In genomic region chr5:51937320-51937719, GRCm38 (mm10) we compare ENCODE assay signal across 22 mouse cellular contexts.
DNase-seq lines count a peak whose midpoint lies in the region; ATAC-seq and TF ChIP-seq lines count a peak whose summit lies in the region.
"Had no signal": no experiment of that assay in that cellular context is flagged by ENCODE, and none has a peak within 500 bp of the region (broad histone marks: within the 10 kb centered on the region; RNA-seq: fewer than 3 reads in every experiment).

No protein-coding gene starts in this region.

- no peak for TF ChIP-seq RAD21 in MEL (IDR thresholded peaks at IDR 0.05; ENCODE audit: low read depth, low read length)

- H3K27me3 ChIP-seq in heart, embryonic 12.5 days (replicated peaks) = no peaks in the 10 kb centered on the region
- no peaks in the 10 kb centered on the region for H3K27me3 ChIP-seq in midbrain, embryonic 11.5 days (ENCODE audit: control insufficient read depth, insufficient read depth, low read length)
- no peaks in the 10 kb centered on the region for H3K27me3 ChIP-seq in midbrain, embryonic 13.5 days
- no peaks in the 10 kb centered on the region for H3K27me3 ChIP-seq in MEL (ENCODE audit: control insufficient read depth in 1 of 2, insufficient read depth in 2 of 2, low read length in 2 of 2)
- H3K27me3 ChIP-seq: CH12.LX, Patski had no signal

- H3K9ac ChIP-seq in heart, embryonic 12.5 days = no peak overlapping the region
- H3K9ac ChIP-seq in midbrain, embryonic 11.5 days (ENCODE audit: low read length) = no peak overlapping the region
- no peak overlapping the region for H3K9ac ChIP-seq in midbrain, embryonic 13.5 days (replicated peaks)
- H3K9ac ChIP-seq in MEL (ENCODE audit: control insufficient read depth, low read depth, low read length, poor library complexity, severe bottlenecking) = peak overlapping the region; percentile 39

- H3K4me2 ChIP-seq in heart, embryonic 12.5 days = no peak overlapping the region
- H3K4me2 ChIP-seq in midbrain, embryonic 11.5 days = no peak overlapping the region
- no peak overlapping the region for H3K4me2 ChIP-seq in midbrain, embryonic 13.5 days (replicated peaks)

- H3K4me3 ChIP-seq in heart, embryonic 12.5 days = no peak overlapping the region
- no peak overlapping the region for H3K4me3 ChIP-seq in midbrain, embryonic 11.5 days (ENCODE audit: low read depth, low read length)
- no peak overlapping the region for H3K4me3 ChIP-seq in midbrain, embryonic 13.5 days (replicated peaks)
- H3K4me3 ChIP-seq in MEL (ENCODE audit: control insufficient read depth in 1 of 2, insufficient read depth in 1 of 2, low read depth in 2 of 2, low read length in 2 of 2) = peak overlapping the region in 1 of 2 experiments; percentile 11; a peak in 1 of 4 replicates

- 54% methylated on average over 6 of the region's 6 CpGs for WGBS in heart, embryonic 12.5 days
- 87% methylated on average over 6 of the region's 6 CpGs for WGBS in midbrain, embryonic 11.5 days
- 90% methylated on average over 6 of the region's 6 CpGs for WGBS in midbrain, embryonic 13.5 days

- no peaks in the 10 kb centered on the region for H3K9me3 ChIP-seq in heart, embryonic 12.5 days (replicated peaks)
- H3K9me3 ChIP-seq in midbrain, embryonic 11.5 days (ENCODE audit: control insufficient read depth, low read length) = no peaks in the 10 kb centered on the region
- no peaks in the 10 kb centered on the region for H3K9me3 ChIP-seq in midbrain, embryonic 13.5 days
- H3K9me3 ChIP-seq in MEL (replicated peaks; ENCODE audit: insufficient read depth, low read length) = no peaks in the 10 kb centered on the region

- peaks cover 7% of the 10 kb centered on the region; the same call in 1 of the 2 replicates for H3K4me1 ChIP-seq in heart, embryonic 12.5 days (replicated peaks)
- H3K4me1 ChIP-seq in midbrain, embryonic 11.5 days (ENCODE audit: control insufficient read depth, insufficient read depth, low read length) = no peaks in the 10 kb centered on the region; the same call in 1 of the 2 replicates
- H3K4me1 ChIP-seq in midbrain, embryonic 13.5 days (replicated peaks) = no peaks in the 10 kb centered on the region
- H3K4me1 ChIP-seq in MEL (ENCODE audit: control insufficient read depth in 1 of 2, insufficient read depth in 2 of 2, low read length in 2 of 2) = peaks cover 34 to 40% of the 10 kb centered on the region in 2 experiments

- peak; percentile 78 to 87 for TF ChIP-seq EP300 in MEL (IDR thresholded peaks at IDR 0.05; ENCODE audit: low read depth in 1 of 2, low read length in 2 of 2)

- TF ChIP-seq POLR2A in MEL (IDR thresholded peaks at IDR 0.05; ENCODE audit: control insufficient read depth in 1 of 2, insufficient read depth in 1 of 2, low read depth in 1 of 2, low read length in 2 of 2, poor library complexity in 1 of 2) = no peak

- no peaks in the 10 kb centered on the region for H3K79me2 ChIP-seq in MEL (ENCODE audit: control insufficient read depth, insufficient read depth, low read length, poor library complexity)

- intact Hi-C loops in left cerebral cortex, postnatal 25 days (cut with DNase I) = no loop called here

- no peak for ATAC-seq in heart, embryonic 12.5 days (ENCODE audit: insufficient number of reproducible peaks, low FRiP score)
- no peak for ATAC-seq in midbrain, embryonic 11.5 days (ENCODE audit: low FRiP score)
- ATAC-seq in midbrain, embryonic 13.5 days = no peak
- ATAC-seq: activated CD4-positive, CD25-positive, alpha-beta regulatory T cell, adult 4 months; CD4-positive, CD25-positive, alpha-beta regulatory T cell, adult 4 months; Patski had no signal

- H3K36me3 ChIP-seq in heart, embryonic 12.5 days = no peaks in the 10 kb centered on the region
- no peaks in the 10 kb centered on the region for H3K36me3 ChIP-seq in midbrain, embryonic 11.5 days (ENCODE audit: control insufficient read depth, insufficient read depth, low read length)
- H3K36me3 ChIP-seq in midbrain, embryonic 13.5 days = no peaks in the 10 kb centered on the region
- H3K36me3 ChIP-seq in MEL (ENCODE audit: control insufficient read depth in 1 of 2, insufficient read depth in 2 of 2, low read length in 2 of 2) = peaks cover 0 to 40% of the 10 kb centered on the region in 2 experiments; a peak in 2 of 4 replicates
- H3K36me3 ChIP-seq: G1E had no signal

- no peak overlapping the region for H3K27ac ChIP-seq in heart, embryonic 12.5 days (ENCODE audit: poor library complexity, severe bottlenecking)
- no peak overlapping the region for H3K27ac ChIP-seq in midbrain, embryonic 11.5 days (ENCODE audit: low read depth, low read length)
- no peak overlapping the region for H3K27ac ChIP-seq in midbrain, embryonic 13.5 days
- H3K27ac ChIP-seq in MEL (ENCODE audit: control insufficient read depth, low read depth, low read length) = peak overlapping the region; percentile 99

- peak; percentile 21 for DNase-seq in heart, adult 11 months
- peak; percentile 75 for DNase-seq in midbrain, embryonic 11.5 days (ENCODE audit: low spot score, missing footprints)
- DNase-seq in MEL (ENCODE audit: low read depth, low spot score) = peak; percentile 56
- no peak for DNase-seq in left cerebral cortex, postnatal 25 days (ENCODE audit: low spot score in 2 of 2)
- DNase-seq: adrenal gland, adult 2 months; adrenal gland, adult 8-10 months; adrenal gland, postnatal 10 days; adrenal gland, postnatal 14 days; adrenal gland, postnatal 25 days; adrenal gland, postnatal 36 days; B cell, adult 2 months; cerebellum, adult 11 months; cerebellum, adult 11-12 months; cerebellum, adult 18-20 months; cerebellum, adult 2 months had no signal

- TF ChIP-seq CTCF in MEL (IDR thresholded peaks at IDR 0.05 in 2 of 3, conservative IDR thresholded peaks at IDR 0.05 in 1 of 3; ENCODE audit: control insufficient read depth in 1 of 3, insufficient read depth in 1 of 3, low read depth in 2 of 3, low read length in 3 of 3, poor library complexity in 1 of 3, severe bottlenecking in 1 of 3) = no peak

TF ChIP-seq in MEL, 35 proteins besides CTCF, POLR2A, EP300 and RAD21:
- TF ChIP-seq TBP (IDR thresholded peaks at IDR 0.05; ENCODE audit: low read depth, low read length) (0 out of 2 replicates have a peak, but pooled peaks have one; percentile 20), GABPA (IDR thresholded peaks at IDR 0.05; ENCODE audit: low read depth, low read length) (no peak), SMC3 (IDR thresholded peaks at IDR 0.05; ENCODE audit: low read depth, low read length) (no peak), ETS1 (IDR thresholded peaks at IDR 0.05; ENCODE audit: low read depth, low read length) (peak; percentile 38; the same call in 1 of the 2 replicates), MAZ (IDR thresholded peaks at IDR 0.05; ENCODE audit: low read depth, low read length) (no peak), MAFK (IDR thresholded peaks at IDR 0.05; ENCODE audit: borderline replicate concordance, low read depth, low read length) (no peak), ZKSCAN1 (IDR thresholded peaks at IDR 0.05; ENCODE audit: low read depth, low read length) (no peak), MYC (IDR thresholded peaks at IDR 0.05; ENCODE audit: low read depth, low read length) (no peak), CHD1 (IDR thresholded peaks at IDR 0.05; ENCODE audit: low read depth, low read length) (no peak), NELFE (IDR thresholded peaks at IDR 0.05; ENCODE audit: low read depth, low read length) (no peak), USF2 (IDR thresholded peaks at IDR 0.05; ENCODE audit: borderline replicate concordance in 1 of 2, insufficient read depth in 1 of 2, low read depth in 1 of 2, low read length in 2 of 2) (no peak), JUND (IDR thresholded peaks at IDR 0.05; ENCODE audit: low read depth, low read length) (no peak), USF1 (IDR thresholded peaks at IDR 0.05; ENCODE audit: low read depth, low read length) (no peak), MAX (IDR thresholded peaks at IDR 0.05; ENCODE audit: low read length) (no peak), ZNF384 (IDR thresholded peaks at IDR 0.05; ENCODE audit: low read depth, low read length) (no peak), TCF12 (IDR thresholded peaks at IDR 0.05; ENCODE audit: low read depth, low read length) (peak; percentile 61), RCOR1 (IDR thresholded peaks at IDR 0.05; ENCODE audit: low read depth, low read length) (peak; percentile 39; the same call in 1 of the 2 replicates), ELF1 (IDR thresholded peaks at IDR 0.05; ENCODE audit: low read depth, low read length) (no peak), BHLHE40 (IDR thresholded peaks at IDR 0.05; ENCODE audit: borderline replicate concordance, low read depth, low read length) (no peak), ZMIZ1 (IDR thresholded peaks at IDR 0.05; ENCODE audit: low read depth, low read length) (no peak), MYB (IDR thresholded peaks at IDR 0.05; ENCODE audit: low read depth, low read length) (peak; percentile 63; the same call in 1 of the 2 replicates), TAL1 (IDR thresholded peaks at IDR 0.05; ENCODE audit: low read length) (0 out of 2 replicates have a peak, but pooled peaks have one; percentile 23), SIN3A (IDR thresholded peaks at IDR 0.05; ENCODE audit: low read length) (0 out of 2 replicates have a peak, but pooled peaks have one; percentile 26), E2F4 (IDR thresholded peaks at IDR 0.05; ENCODE audit: borderline replicate concordance, low read depth, low read length) (no peak), NRF1 (IDR thresholded peaks at IDR 0.05; ENCODE audit: insufficient read depth, low read depth, low read length, poor library complexity, severe bottlenecking) (no peak), CHD2 (IDR thresholded peaks at IDR 0.05; ENCODE audit: low read length) (no peak), GATA1 (IDR thresholded peaks at IDR 0.05; ENCODE audit: low read depth, low read length) (peak; percentile 74), POLR2AphosphoS2 (IDR thresholded peaks at IDR 0.05; ENCODE audit: low read length) (no peak), UBTF (IDR thresholded peaks at IDR 0.05; ENCODE audit: borderline replicate concordance, insufficient read depth, low read depth, low read length) (no peak), MEF2A (IDR thresholded peaks at IDR 0.05; ENCODE audit: extremely low read depth, insufficient replicate concordance, low read depth, low read length, poor library complexity, severe bottlenecking) (no peak), ZC3H11A (IDR thresholded peaks at IDR 0.05; ENCODE audit: low read depth, low read length) (no peak), HCFC1 (IDR thresholded peaks at IDR 0.05; ENCODE audit: low read depth, low read length) (no peak), POLR2AphosphoS5 (IDR thresholded peaks at IDR 0.05; ENCODE audit: borderline replicate concordance, low read depth, low read length) (no peak), MXI1 (IDR thresholded peaks at IDR 0.05; ENCODE audit: low read depth, low read length) (no peak), KAT2A (conservative IDR thresholded peaks at IDR 0.05; ENCODE audit: low read depth, low read length) (no peak)
TF ChIP-seq in MEL: peak in this region for 8.

Comparison
In these comparisons a context has a peak if more than half of its experiments do, and no peak if none do; other contexts are left out.
1. DNase-seq: peak in heart, adult 11 months (single experiment), midbrain, embryonic 11.5 days (single experiment) and MEL (single experiment); none in left cerebral cortex, postnatal 25 days (0 of 2).